Mouse (Mus musculus) left cerebral cortex, adult 9 months (tissue): Measurements from ENCODE around the gene Cacna1b.

Experiments used
- DNase-seq, 2 experiments: peaks; one replicate each; pipeline ENCODE4 v3.0.0; 2022; ENCODE audit warnings: low spot score in 2 of 2

The Cacna1b gene

DNA sequence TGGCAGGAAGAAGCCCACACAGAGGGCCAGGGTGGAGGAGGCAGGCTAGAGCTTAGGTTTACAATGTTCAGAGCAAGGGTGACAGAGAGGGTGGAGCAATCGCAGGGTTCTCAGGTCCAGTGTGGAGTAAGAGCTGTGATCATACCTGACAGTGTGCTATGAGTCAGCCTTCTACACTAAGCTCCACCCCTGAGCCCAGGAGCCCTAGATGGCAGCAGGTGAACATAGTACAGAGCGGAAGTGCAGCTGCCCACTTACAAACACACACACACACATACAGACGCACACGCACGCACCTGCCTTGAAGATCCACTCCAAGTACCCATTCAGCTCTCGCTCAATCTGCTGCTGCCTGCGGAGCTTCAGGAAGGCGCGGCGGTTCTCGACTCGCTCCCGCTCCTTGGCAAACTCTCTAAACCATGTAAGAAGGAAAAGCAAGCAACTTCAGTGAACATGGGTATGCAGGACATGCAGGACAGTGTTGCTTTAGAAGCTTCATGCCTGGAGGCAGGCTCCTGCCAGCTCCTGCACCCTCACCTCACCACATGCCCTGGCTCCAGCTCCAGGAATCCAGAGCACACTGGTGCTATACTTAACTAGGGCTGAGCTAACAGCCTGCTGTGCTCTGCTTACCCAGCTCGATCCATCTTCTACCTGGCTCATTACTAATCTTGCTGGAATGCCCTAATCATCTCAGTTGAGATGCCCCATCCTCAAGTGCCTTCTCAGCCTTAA lies 43.1 kb downstream of the Cacna1b start:
- DNase-seq: no peak

- no peak for DNase-seq
These were observed 44.0 kb downstream of the Cacna1b start for GRCm38 (mm10) chr2:24718906-24719305.

DNA sequence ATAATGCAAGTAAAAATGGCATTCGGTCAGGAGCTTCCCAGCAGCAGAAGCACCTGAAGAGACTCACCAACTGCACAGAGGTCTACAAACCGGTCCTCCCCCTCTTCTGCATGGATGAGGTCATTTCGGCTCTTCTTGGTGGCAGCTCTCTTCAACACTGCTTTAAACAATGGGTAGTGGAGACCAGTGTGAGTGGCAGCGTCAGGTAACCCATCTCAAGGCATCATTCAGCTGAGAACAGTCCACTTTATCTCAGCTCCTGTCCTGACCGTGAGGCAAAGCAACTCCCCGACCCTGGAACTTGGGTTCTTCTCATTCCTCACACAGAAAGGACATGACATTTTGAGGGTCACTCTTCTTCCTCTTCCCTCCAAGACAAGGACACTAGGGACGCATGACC lies 45.0 kb downstream of the Cacna1b start:
- DNase-seq: no peak

DNA sequence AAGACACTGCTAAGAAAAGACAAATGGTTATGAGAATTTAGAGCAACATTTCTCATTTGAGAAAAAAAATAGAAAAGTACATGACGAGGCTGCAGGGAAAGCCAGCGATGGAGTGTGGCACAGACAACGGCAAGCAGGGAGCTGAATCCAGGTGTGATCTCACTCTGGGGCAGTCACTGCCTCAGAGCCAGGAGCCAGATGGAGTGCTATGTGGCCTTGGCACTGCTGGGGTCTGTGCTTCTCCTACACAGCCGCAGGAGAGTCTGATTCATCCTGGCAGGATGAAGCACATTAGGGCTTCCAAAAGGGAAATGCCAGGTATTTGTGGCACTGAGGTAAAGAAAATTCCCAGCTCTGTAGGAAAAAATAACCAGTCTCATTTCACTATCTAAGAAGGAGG lies 45.5 kb downstream of the Cacna1b start:
- peak; percentile 47 to 77 for DNase-seq

- no peak for DNase-seq
These were observed 57.0 kb downstream of the Cacna1b start for GRCm38 (mm10) chr2:24705929-24706328.

GRCm38 (mm10) chr2:24702208-24702957 lies 60.6 kb downstream of the Cacna1b start:
- DNase-seq: no peak

GRCm38 (mm10) chr2:24697281-24697980 lies 65.5 kb downstream of the Cacna1b start:
- no peak for DNase-seq

GRCm38 (mm10) chr2:24692371-24692770 lies 70.6 kb downstream of the Cacna1b start:
- DNase-seq: no peak

DNA sequence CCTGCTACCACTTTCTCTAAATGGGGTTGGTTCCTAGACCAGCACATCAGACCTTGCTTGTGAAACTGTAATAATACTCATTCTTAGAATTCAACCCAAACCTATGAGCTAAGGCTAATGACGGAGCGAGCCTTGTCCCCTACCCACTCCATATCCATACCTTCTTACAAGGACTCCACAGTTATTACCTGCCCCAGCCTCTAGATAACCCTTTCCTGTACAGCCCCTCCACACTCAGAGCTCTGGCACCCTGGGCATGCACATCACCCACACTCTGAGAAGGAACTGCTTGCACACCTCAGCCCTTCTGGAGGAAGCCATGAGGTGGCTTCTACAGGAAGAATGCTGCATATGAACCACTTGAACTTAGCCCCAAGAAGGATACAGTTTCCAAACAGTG lies 72.6 kb downstream of the Cacna1b start:
- DNase-seq: no peak

- DNase-seq: peak in 1 of 2 experiments; percentile 43
These were observed 77.6 kb downstream of the Cacna1b start for GRCm38 (mm10) chr2:24685347-24685746.

DNA sequence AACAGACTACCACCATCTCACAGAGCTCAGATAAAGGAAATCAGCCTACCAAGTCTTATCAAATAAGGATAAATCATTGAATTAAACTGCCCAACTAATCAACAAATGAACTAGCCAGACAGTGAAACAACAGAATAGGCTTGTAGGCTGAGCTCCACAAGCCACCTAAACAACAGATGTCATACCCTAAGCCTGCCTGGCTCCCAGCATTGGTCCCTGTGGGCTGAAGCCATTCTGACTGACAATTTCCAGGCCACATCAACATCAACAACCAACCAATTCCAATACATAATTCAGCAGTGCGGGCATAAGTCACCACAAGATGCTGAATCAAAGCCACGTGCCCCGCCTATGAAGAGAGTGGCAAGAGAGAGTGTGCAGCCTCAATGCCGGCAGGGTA lies 78.2 kb downstream of the Cacna1b start:
- DNase-seq: no peak

DNA sequence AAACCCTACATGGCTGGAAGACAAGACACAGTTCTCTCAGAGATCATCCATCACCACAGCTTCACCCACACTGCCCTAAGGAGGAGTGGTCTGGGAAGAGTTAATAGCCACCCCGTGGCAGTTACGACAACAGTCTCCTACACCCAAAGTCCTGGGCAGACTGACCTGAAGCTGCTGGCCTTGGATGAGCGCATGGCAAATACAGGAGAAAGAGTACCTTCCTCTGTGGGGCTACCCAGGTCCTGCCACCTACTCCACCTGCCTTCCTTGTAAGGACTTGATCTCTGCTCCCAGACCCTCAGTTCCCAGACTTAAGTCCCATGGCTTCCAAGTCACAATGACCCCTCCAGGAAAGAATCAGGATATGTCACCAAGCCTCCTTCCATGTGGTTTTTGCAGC lies 79.7 kb downstream of the Cacna1b start:
- no peak for DNase-seq

DNA sequence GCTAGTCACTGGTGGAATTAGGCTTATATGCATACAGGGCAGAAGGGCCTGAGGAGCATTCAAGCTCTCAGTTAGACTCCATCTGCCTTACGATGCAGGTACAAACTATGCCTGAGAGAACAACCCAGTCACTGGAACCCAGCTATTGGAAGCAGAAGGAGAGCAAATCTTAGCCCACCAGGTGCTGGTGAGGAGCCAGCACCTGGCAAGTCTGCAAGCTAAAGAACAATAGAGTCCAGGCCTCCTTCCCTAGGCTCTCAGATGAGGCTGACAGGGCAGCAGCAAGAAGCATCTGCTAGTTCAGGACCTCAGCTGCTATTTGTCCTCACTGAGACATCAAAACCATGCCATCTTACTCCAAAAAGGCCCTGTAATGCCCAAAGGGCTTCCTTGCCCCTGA lies 82.2 kb downstream of the Cacna1b start:
- DNase-seq: no peak

- no peak for DNase-seq
These were observed 82.8 kb downstream of the Cacna1b start for GRCm38 (mm10) chr2:24680176-24680575.

DNA sequence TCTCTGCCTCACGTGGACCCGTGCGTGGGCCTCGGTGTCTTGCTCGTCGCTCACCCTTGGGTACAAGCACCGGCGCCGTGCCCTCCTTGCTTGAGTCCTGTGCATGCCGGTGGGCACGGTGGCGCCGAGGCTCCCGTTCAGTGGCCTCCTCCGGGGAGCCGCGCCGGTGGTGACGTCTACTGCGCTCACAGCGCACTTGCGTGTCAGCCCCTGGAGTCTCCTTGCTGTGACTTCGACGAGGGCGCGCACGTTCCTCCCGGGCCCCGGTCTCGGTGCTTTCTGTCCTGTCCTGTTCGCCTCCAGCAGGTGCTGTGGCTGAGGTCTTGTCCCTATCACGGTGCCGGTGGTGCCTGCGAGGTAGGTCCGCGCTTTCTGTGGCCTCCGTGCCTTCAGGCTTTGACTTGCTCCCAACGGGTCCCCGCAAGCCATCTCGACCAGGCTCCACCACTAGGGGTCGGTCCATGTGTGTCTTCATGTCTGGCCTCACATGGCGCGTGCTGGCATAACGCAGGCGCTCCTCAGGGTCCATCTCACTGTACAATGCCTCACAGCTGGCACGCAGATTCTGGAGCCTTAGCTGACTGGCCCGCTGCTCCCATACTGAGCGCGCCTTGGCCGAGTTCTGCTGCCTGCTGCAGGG lies 83.8 kb downstream of the Cacna1b start:
- peak in 1 of 2 experiments; percentile 40 for DNase-seq

- no peak for DNase-seq
These were observed 84.4 kb downstream of the Cacna1b start for GRCm38 (mm10) chr2:24678538-24678937.

- DNase-seq: no peak
These were observed 84.8 kb downstream of the Cacna1b start for GRCm38 (mm10) chr2:24678110-24678509.

GRCm38 (mm10) chr2:24677629-24678028 lies 85.3 kb downstream of the Cacna1b start:
- DNase-seq: no peak

DNA sequence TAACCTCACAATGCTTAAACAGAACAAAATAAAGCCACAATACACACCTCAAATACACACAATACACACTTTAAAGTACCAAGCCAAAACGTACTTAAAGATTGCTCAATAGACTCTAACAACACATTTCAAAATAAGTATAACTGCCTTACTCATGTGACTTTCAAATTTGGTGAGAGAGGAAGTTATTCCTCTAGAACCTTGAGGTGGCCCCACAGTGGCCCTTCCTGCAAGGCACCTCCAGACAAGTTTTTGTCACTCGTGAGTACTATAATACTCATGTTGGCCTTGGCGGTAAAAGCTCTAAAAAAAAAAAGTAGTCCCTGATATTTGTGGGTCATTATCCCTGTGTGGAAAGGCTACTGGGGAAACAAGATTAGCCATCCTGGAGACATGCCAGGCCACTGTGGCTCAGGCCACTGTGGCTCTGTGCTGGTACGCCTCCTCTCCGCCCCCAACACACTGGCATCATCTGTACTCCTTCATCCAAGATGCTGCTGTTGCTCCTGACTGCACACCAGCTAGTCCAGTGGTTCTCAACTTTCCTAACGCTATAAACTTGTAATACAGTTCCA lies 88.4 kb downstream of the Cacna1b start:
- no peak for DNase-seq

DNA sequence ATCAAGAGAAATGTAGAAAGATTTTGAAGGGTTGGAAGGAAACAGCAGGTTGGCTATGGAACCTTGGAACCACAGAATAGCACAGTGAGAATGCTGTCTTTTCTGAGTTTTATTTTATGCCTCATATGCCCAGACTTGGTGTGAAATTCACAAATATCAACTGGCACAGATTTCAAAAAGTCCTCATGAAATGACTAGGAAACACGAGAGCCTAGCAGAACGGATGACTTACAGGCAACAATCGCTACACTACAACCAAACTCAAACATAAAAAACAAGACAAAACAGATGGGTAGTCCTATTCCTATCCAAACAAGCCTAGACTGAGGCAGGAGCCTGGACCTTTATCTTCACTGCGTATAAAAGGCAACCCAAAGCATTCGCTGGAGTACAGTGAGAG lies 94.4 kb downstream of the Cacna1b start:
- peak in 1 of 2 experiments; percentile 38 for DNase-seq

DNA sequence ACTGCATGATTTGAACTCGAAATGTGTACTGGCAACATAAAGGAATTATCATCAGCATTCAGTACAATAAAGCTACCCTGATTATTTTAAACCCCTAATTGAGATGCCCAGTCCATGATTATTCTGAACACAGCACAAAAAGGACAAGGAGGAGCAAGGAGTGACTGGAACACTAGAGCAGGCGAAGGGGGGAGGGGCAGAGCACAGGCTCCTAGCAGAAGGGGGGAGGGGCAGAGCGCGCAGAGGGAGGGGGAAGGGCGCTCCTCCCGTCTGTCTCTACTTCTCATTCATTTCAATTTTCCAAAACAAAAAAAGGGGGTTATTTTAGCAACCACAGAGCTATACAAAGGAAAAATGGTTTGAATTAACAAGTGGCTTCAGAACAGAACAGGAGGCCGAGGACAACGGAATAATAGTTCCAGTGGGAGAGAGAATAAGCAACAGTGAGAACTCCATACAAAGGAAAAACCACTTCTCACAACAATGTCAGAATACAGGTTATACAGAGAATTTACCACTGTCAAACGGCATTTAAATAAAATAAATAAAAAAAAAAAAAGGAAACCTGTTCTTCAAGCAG lies 98.2 kb downstream of the Cacna1b start:
- DNase-seq: no peak
